Mouse (Mus musculus) left cerebral cortex, adult 8-10 months (tissue): ENCODE data around the gene Habp2. TPM values are rescaled to one million over a fixed set of nuclear protein-coding genes. Genes with fewer than 3 reads are reported as not detected.

Source experiments
- DNase-seq, 2 experiments: peaks; one replicate each; pipeline ENCODE4 v3.0.0; 2022; ENCODE audit warnings: low spot score in 2 of 2
- total RNA-seq, 4 experiments: library from RNA; stranded (reverse); gene quantifications; 2 replicates each; pipeline ENCODE4 v1.2.4; 2022

The Habp2 gene
- total RNA-seq, 4 experiments from 2014 or later = not detected

DNA sequence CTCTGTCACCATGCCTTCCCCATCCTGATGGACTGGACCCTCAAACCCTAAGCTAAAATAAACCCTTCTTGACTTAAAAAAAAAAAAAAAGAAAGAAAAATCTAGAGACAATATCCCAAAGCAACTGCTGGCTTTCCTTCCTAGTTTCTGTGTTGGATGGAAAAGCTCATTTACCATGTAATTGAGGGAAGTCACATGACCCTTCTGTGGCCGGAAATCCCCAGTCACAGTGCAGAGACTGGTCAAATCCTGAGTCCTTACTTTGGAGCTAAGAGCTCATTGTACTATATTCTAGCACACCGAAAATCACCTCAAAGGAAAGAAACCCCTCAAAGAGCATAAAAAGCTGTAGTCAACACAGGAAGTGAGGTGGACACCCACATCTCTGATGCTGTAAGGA lies 72.0 kb downstream of the Habp2 start:
- DNase-seq = no peak

- no peak for DNase-seq
Observed at GRCm38 (mm10) chr19:56363721-56364460, 77.0 kb downstream of the Habp2 start.

DNA sequence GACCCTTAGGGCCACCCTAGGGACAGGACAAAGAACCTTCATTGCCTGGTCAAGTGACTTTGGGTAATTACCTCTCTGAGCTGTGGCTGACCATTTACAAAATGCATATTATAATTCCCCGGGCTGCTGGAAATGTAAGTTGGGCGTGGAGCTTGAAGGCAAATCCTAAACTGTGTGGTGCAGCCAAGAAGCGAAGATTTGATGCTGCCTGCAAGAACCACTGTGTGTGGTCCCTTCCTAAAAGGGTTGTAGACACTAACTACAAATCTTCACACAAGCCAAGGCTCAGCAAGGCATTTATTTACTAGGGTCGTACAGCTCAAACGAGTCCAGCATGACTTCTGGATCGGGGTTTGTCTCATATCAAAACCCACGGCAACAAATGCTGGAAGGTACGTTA lies 77.6 kb downstream of the Habp2 start:
- no peak for DNase-seq

DNA sequence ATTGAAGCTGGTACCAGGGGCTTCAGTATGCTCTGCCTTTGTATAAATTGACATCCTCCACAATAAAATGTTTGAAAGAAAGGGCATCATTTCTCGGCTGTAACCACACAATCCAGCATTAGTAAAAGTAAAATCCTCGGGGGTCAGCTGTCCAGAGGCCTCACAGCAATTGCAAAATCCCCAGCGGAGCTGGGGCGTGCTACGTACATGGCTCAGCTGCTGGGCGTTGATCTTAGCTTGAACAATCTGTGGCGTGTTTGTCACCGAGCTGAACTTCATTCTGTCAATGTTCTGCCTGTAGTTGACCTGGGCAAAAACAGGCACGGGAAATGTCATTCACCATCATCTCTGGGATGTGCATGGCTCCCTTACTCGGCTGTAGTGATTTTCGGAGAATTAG lies 79.2 kb downstream of the Habp2 start:
- DNase-seq = no peak

DNA sequence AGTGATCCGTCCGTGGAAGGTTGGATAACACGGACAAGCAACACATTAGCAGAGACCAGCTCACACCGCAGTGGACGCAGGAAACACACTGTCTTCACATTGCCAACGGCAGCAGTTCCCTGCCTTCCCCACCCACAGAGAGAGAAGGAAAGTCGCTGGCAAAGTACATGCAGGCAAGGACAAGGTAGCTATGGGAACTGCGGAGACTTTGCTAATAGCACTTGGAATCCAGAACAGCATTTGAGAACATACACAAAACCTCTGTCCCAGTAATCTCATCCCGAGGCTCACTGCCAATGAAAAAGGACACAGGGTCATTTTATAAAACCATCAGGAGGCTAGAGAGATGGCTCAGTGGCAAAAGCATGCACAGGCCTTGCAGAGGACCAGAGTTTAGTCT lies 79.7 kb downstream of the Habp2 start:
- DNase-seq = no peak

DNA sequence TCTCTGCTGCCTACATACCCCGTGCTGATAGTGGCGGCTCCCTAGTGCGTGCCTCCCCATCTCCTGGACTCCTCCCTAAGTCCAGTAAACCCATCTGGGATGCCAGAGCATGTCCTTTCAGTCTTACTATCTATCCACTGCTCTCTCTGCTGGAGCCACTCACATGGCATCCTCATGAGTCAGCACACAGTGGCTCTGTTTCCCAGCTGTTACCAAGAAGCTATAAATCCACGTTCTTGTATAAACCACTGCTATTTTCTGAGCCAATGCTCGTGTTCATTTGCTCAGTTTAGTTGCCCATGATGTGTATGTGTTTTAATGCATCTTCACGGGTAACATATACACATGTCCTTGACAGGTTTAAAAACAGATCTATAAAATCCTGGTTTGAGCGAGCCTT lies 80.8 kb downstream of the Habp2 start:
- no peak for DNase-seq

GRCm38 (mm10) chr19:56368912-56369311 lies 82.0 kb downstream of the Habp2 start:
- no peak for DNase-seq

Other genes with a start within 250 kb of the Habp2 start
- gene Nrap, start 102.9 kb downstream of the Habp2 start, total RNA-seq = 1 to 10 TPM in 1 of 4 experiments, under 1 TPM in 3; 0.72 to 1.1 (median 0.86) TPM
- 1 to 10 TPM; 3.7 to 4.6 (median 4.0) TPM for gene Casp7, start 110.0 kb downstream of the Habp2 start, total RNA-seq
- 1 to 10 TPM in 1 of 4 experiments, under 1 TPM in 3; 0.34 to 1.0 (median 0.79) TPM for gene Plekhs1, start 174.5 kb downstream of the Habp2 start, total RNA-seq